Mouse (Mus musculus) neural tube, embryonic 15.5 days (tissue): ENCODE measurements at regions not wholly inside any gene's neighbourhood (a gene's known extent, or its start where the extent isn't known, plus 50 kb on each side); places are given as distances from the start of the nearest gene placed in this dataset.

ENCODE experiments used
- ATAC-seq: fragments of 200-750 bp; cut with Nextera tagmentation; 2 replicates; pipeline ENCODE4 v1.8.0; 2017; ENCODE audit warnings: mild to moderate bottlenecking, moderate TSS enrichment, moderate library complexity; ENCODE audit not compliant: low FRiP score
- H3K27ac ChIP-seq: fragments of 300-500 bp; sonication (generic); replicated peaks from 2 replicates; pipeline ENCODE4 v1.5.1; 2015; ENCODE audit warnings: mild to moderate bottlenecking, inconsistent platforms
- H3K27me3 ChIP-seq: fragments of 300-500 bp; sonication (generic); replicated peaks from 2 replicates; pipeline ENCODE4 v1.6.1; 2015; ENCODE audit warnings: inconsistent platforms
- H3K36me3 ChIP-seq: fragments of 300-500 bp; sonication (generic); 2 replicates; pipeline ENCODE4 v1.6.1; 2015; ENCODE audit warnings: inconsistent platforms
- H3K4me1 ChIP-seq: fragments of 300-500 bp; sonication (generic); 2 replicates; pipeline ENCODE4 v1.6.1; 2015; ENCODE audit warnings: inconsistent platforms
- H3K4me2 ChIP-seq: fragments of 300-500 bp; sonication (generic); 2 replicates; pipeline ENCODE4 v1.6.1; 2015; ENCODE audit warnings: inconsistent platforms, mild to moderate bottlenecking, moderate library complexity
- H3K4me3 ChIP-seq: fragments of 300-500 bp; sonication (generic); replicated peaks from 2 replicates; pipeline ENCODE4 v1.5.1; 2015; ENCODE audit warnings: mild to moderate bottlenecking, inconsistent platforms
- H3K9ac ChIP-seq: fragments of 300-500 bp; sonication (generic); replicated peaks from 2 replicates; pipeline ENCODE4 v1.6.1; 2015; ENCODE audit warnings: mild to moderate bottlenecking, inconsistent platforms
- H3K9me3 ChIP-seq: fragments of 300-500 bp; sonication (generic); replicated peaks from 2 replicates; pipeline ENCODE4 v1.6.1; 2016; ENCODE audit warnings: inconsistent platforms
- WGBS: fragments of 180-500 bp; shearing (Covaris S2); methylation state at CpG from one replicate; pipeline ENCODE4 v1.1.7; 2015; ENCODE audit warnings: mixed read lengths; 5-methylcytosine and 5-hydroxymethylcytosine counted together

DNA sequence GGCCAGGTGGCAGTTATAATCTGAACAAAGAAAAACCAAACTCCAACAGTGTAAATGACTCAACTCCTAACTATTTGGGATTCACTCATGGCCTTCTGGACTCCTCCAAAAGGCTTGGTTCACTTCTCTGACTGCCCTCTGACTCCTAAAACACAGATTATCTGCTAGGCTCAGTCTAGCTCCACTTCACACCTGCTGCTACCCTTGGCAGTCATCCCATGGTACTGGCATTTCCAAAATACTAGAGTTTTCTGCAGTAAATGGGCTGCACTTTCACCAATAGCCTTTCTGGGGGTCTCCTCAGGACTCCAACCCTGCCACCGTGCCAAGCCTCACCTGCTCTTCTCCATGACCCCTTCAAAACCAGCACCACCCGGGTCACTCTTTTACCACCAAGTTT lies 237.6 kb downstream of the Efnb2 start:
- Histone ChIP-seq H3K9me3 (no peaks in the 10 kb centered on the region), H3K27me3 (no peaks in the 10 kb centered on the region), H3K4me2 (no peak overlapping the region), H3K9ac (no peak overlapping the region), H3K27ac (no peak overlapping the region), H3K4me1 (no peaks in the 10 kb centered on the region), H3K36me3 (no peaks in the 10 kb centered on the region), H3K4me3 (no peak overlapping the region)
- no peak for ATAC-seq
- WGBS: 100% methylated on average over 2 of the region's 2 CpGs

DNA sequence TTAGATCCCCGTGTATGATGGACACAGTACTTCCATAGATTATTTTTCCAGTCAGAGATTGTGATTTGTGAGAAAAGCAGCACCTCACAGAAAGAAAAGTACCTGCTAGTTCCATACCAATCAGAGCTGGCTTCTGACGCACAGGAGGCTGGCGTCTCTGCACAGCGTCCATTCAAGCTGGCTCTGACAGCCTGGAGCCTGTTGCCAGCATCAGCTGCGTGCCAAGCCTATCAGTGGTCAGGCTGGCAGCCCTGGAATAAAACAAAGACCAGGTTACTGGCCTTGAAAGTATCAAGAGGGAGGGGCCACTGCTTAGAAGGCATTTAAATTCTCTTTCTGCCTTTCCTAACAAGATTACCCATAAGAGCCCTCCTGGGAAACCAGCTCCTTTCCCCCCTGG lies 239.3 kb downstream of the Efnb2 start:
- H3K27me3 ChIP-seq: no peaks in the 10 kb centered on the region
- WGBS: 80% methylated on average over 5 of the region's 5 CpGs
- H3K4me1 ChIP-seq: no peaks in the 10 kb centered on the region
- no peak overlapping the region for H3K4me3 ChIP-seq
- H3K36me3 ChIP-seq: no peaks in the 10 kb centered on the region
- no peak overlapping the region for H3K27ac ChIP-seq
- H3K4me2 ChIP-seq: no peak overlapping the region
- H3K9me3 ChIP-seq: no peaks in the 10 kb centered on the region
- no peak for ATAC-seq
- H3K9ac ChIP-seq: no peak overlapping the region

DNA sequence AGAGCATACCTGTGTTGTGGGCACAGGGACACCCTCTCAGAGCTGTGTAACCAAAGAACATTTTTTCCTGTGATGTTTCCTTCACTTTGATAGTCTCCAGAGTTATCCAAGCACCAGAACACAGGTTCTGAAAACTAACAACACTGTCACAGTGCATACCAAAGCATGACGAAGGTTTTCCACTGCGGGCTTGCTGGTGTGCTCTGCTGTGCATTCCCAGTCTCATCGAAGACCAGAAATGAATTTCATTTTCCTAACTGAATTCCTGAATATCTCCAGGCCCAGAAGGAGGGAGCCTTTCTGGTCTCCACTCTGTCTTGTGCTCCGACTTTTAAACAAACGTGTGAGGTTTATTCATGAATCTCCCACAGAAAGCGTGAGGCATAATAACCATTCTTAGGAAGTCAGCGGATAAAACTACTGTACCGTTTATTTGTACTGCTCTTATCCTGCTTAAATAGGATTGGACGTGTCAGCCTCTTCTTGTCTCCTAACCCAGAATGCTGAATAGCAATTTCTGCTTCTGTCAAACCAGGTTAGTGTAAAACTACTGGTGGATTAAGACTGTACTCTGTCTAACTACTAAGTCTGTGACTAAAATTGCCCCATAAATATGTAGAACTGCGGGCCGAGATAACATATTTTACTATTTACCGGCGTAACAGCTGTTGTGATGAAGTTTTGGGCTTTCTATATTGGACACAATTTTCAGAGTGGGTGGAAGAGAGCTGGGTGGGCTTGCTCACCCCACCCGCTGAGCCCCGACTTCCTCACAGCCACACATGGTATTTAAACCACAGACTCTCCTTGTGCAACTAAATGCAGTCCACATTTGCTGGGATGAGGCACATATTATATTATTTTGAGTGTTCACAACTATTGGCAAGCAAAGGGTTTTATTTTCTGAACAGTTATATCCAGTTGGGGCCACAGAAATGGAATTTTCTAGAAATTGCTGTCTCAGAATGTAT lies 241.4 kb downstream of the Efnb2 start:
- H3K9me3 ChIP-seq: no peaks in the 10 kb centered on the region
- no peak overlapping the region for H3K4me3 ChIP-seq
- H3K27ac ChIP-seq: no peak overlapping the region
- no peaks in the 10 kb centered on the region for H3K36me3 ChIP-seq
- no peaks in the 10 kb centered on the region for H3K27me3 ChIP-seq
- ATAC-seq: no peak
- no peak overlapping the region for H3K9ac ChIP-seq
- no peak overlapping the region for H3K4me2 ChIP-seq
- H3K4me1 ChIP-seq: no peaks in the 10 kb centered on the region
- WGBS: 73% methylated on average over 15 of the region's 15 CpGs

DNA sequence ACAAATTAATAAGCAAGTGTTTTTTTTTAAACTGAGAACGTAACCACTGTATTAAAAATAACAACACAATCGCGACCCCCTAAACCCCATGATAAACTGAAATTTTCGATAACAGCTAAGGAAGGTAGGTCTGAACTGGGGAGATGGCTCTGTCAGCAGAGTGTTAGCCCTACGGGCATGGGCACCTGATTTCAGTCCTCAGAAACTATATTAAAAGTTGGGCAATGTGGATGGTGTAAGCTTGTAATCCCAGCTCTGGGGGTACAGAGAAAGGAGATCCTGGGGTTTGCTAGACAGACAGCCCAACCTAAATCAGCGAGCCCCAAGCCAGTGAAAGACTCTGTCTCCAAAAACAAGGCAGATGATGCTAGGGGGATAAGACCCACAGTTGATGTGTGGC lies 242.1 kb downstream of the Efnb2 start:
- Histone ChIP-seq H3K4me1 (no peaks in the 10 kb centered on the region), H3K27me3 (no peaks in the 10 kb centered on the region), H3K36me3 (no peaks in the 10 kb centered on the region), H3K9me3 (no peaks in the 10 kb centered on the region), H3K4me3 (no peak overlapping the region), H3K4me2 (no peak overlapping the region), H3K27ac (no peak overlapping the region), H3K9ac (no peak overlapping the region)
- ATAC-seq: no peak
- 95% methylated on average over 6 of the region's 6 CpGs for WGBS

DNA sequence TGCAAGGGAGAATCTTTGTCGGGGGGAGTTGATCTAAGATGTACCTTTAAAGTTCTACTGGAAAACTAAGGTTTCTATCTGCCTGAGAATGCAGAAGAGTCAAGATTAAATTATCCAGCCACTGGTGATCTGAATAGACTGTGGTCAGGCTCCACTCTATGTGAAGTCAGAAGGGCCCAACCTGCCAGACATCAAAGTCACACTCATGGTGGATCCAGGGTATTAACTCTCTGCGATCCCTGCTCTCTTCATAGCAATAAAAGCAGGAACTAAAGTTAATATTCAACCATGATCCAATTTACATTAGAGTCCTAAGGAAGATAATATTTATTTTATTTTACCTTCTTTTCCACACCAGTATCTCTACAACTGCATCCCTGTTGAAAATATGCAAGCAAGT lies 242.5 kb downstream of the Efnb2 start:
- H3K27me3 ChIP-seq: no peaks in the 10 kb centered on the region
- no peaks in the 10 kb centered on the region for H3K4me1 ChIP-seq
- 94% methylated on average over 2 of the region's 2 CpGs for WGBS
- ATAC-seq: no peak
- no peaks in the 10 kb centered on the region for H3K36me3 ChIP-seq
- H3K27ac ChIP-seq: no peak overlapping the region
- no peaks in the 10 kb centered on the region for H3K9me3 ChIP-seq
- no peak overlapping the region for H3K4me2 ChIP-seq
- H3K9ac ChIP-seq: no peak overlapping the region
- H3K4me3 ChIP-seq: no peak overlapping the region

DNA sequence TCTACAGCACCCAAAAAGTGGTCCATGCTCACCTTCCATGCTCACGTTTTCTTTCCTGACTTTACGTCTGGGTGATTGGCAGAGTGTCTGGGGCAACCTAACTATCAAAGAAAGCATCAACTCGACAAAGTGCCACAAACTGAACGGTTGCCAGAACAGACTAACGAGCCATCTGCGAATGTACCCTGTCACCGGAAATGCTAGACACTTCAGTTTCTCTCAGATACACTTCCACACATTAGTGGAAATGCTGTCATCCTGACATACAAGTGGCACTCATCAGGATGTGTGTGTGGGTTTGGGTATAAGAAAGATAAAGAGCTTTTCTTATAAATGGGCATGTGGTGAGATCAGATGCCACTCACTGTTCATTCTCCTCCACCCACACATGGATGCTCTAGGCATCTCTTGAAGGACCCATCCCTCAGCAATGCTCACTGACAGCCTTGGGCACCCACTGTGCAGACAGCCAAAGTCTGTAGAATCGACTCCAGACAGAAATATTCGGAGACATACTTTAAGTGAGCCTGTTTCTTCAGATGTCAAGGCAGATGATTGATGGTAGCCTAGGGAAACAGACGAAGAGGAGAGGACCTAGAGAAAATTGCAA lies 244.8 kb downstream of the Efnb2 start:
- no peak for ATAC-seq
- Histone ChIP-seq H3K36me3 (no peaks in the 10 kb centered on the region), H3K27me3 (no peaks in the 10 kb centered on the region), H3K9ac (no peak overlapping the region), H3K9me3 (no peaks in the 10 kb centered on the region), H3K4me1 (no peaks in the 10 kb centered on the region), H3K4me2 (no peak overlapping the region), H3K27ac (no peak overlapping the region), H3K4me3 (no peak overlapping the region)
- WGBS: 81% methylated on average over 10 of the region's 10 CpGs

DNA sequence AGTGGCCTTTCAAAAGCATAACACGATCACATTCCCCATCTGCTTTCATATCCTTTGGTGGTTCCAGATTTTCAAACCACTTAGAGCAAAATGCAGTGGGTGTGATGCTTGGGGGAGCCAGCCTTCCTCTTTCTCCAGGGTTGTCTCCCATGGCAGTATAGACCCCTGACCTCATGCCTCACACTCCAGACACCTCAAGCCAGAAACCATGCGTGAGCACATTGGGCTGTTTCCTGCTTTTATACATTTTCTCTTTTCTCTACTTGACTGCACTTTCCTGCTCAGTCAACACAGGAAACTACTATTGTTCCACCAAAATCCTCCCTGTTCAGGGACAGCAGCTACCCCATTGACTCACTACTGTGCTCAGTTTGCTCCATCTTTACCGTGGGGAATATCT lies 253.7 kb downstream of the Efnb2 start:
- Histone ChIP-seq H3K36me3 (no peaks in the 10 kb centered on the region), H3K9ac (no peak overlapping the region), H3K4me1 (no peaks in the 10 kb centered on the region), H3K4me3 (no peak overlapping the region), H3K27me3 (no peaks in the 10 kb centered on the region), H3K9me3 (peaks cover 3% of the 10 kb centered on the region; the same call in 1 of the 2 replicates), H3K27ac (no peak overlapping the region), H3K4me2 (no peak overlapping the region)
- WGBS: 91% methylated on average over 3 of the region's 3 CpGs
- ATAC-seq: no peak

DNA sequence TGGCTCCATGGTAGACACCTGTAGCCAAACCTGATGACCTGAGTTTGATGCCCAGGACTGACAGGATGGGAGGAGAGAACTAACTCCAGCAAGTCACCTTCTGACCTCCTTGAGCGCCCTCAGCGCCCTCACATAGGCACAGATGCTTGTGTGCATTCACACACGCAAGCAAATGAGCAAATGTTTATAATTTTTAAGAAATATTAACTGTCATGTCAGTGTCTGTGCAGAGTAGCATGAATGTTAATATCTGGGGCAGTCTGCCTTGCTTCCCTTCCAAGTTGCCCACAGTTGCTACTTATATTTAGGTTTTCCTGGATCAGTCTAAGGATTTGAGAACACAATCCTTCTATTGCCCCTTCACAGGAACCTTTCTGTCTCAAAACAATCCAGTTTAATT lies 257.6 kb downstream of the Efnb2 start:
- H3K36me3 ChIP-seq: no peaks in the 10 kb centered on the region
- H3K27ac ChIP-seq: no peak overlapping the region
- no peaks in the 10 kb centered on the region for H3K4me1 ChIP-seq
- H3K27me3 ChIP-seq: no peaks in the 10 kb centered on the region
- no peak for ATAC-seq
- H3K9ac ChIP-seq: no peak overlapping the region
- WGBS: 89% methylated on average over 3 of the region's 3 CpGs
- no peak overlapping the region for H3K4me2 ChIP-seq
- no peak overlapping the region for H3K4me3 ChIP-seq
- no peaks in the 10 kb centered on the region for H3K9me3 ChIP-seq

DNA sequence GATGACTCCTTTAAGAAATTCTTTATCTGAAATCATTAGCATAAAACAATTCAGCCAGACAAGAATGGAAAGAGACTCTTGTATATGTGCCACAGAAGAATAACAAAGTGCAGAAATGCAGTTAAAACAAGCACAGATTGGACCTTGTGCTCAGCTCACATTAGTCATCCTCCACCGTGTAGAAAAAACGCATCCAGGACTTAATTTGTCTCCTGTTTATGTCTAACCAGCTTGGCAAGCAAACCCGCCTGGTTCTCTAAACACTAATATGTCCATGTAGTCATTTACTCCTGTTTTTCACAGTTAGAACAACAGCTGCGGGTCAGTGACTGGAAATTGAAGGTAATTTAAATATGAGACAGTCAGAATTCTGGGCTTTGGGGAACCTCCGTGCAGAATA lies 268.7 kb downstream of the Efnb2 start:
- no peaks in the 10 kb centered on the region for H3K27me3 ChIP-seq
- H3K4me1 ChIP-seq: no peaks in the 10 kb centered on the region
- H3K4me2 ChIP-seq: no peak overlapping the region
- no peak for ATAC-seq
- H3K9ac ChIP-seq: no peak overlapping the region
- 59% methylated on average over 5 of the region's 5 CpGs for WGBS
- H3K9me3 ChIP-seq: no peaks in the 10 kb centered on the region
- H3K36me3 ChIP-seq: no peaks in the 10 kb centered on the region
- no peak overlapping the region for H3K4me3 ChIP-seq
- no peak overlapping the region for H3K27ac ChIP-seq

DNA sequence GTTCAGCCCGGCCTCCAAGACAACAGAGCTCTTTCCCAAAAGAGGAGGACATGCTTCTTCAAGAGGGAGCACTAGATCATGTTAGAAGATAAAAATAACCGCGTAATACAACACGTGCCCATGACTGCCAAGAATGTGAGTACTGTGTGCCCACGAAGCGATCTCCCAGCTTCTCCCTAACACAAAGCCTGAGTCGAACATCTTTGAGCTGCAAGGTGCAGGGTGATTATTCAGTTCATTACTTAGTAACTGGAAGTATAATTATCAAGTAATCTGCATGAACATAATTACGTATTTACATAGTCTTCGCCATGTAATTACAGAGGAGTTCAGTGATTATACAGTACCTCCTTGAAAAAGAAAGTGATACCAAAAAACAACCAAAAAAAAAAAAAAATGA lies 269.7 kb downstream of the Efnb2 start:
- H3K4me3 ChIP-seq: no peak overlapping the region
- no peak overlapping the region for H3K4me2 ChIP-seq
- no peaks in the 10 kb centered on the region for H3K9me3 ChIP-seq
- no peak overlapping the region for H3K9ac ChIP-seq
- H3K27ac ChIP-seq: no peak overlapping the region
- ATAC-seq: no peak
- no peaks in the 10 kb centered on the region for H3K4me1 ChIP-seq
- no peaks in the 10 kb centered on the region for H3K36me3 ChIP-seq
- WGBS: 82% methylated on average over 9 of the region's 9 CpGs
- H3K27me3 ChIP-seq: no peaks in the 10 kb centered on the region

DNA sequence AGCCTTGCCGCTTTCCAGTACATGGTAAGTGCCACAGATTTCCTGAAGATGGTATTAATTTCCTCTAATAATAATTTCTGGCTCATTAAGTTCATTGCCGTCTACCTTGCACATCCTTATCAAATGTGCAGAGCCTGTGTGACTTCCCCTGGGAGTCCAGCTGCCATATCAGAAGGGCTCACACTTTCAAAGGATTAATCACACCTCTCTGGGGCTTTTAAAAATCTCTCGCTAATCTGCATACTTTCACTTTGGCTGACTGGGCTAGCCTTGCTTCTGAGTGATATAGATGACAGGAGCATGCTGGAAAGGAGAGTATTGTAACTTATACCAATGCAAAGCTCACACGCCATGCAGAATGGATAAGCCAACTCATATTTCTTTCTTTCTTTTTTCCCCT lies 282.8 kb downstream of the Efnb2 start:
- no peaks in the 10 kb centered on the region for H3K4me1 ChIP-seq
- 48% methylated on average over 4 of the region's 4 CpGs for WGBS

DNA sequence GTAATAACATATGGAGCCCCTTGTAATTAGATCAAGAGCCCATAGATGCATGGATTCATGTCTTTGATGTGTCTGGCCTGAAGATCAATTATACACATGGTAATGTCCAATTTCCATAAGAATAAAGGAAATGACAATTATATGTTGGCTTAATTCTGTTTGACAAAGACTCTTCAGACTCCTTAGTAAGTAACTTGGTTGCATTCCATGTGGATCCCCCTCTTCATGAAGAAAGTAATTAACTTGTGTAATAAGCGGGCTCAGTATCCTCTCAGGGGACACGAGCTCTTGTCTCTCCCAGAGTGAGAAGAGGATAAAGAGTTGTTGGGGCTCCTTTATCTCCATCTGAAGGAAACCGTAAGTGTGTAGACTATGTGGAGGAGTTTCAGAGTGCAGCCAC lies 284.3 kb downstream of the Efnb2 start:
- Histone ChIP-seq H3K36me3 (no peaks in the 10 kb centered on the region), H3K27me3 (no peaks in the 10 kb centered on the region), H3K4me3 (no peak overlapping the region), H3K4me1 (no peaks in the 10 kb centered on the region), H3K9ac (no peak overlapping the region), H3K9me3 (no peaks in the 10 kb centered on the region), H3K27ac (no peak overlapping the region), H3K4me2 (no peak overlapping the region)
- 79% methylated on average over 3 of the region's 3 CpGs for WGBS
- no peak for ATAC-seq

More for the DNA sequence above, 282.8 kb downstream of the Efnb2 start:
- H3K36me3 ChIP-seq: no peaks in the 10 kb centered on the region
- H3K9me3 ChIP-seq: no peaks in the 10 kb centered on the region
- no peak overlapping the region for H3K4me3 ChIP-seq
- no peak for ATAC-seq
- no peaks in the 10 kb centered on the region for H3K27me3 ChIP-seq
- no peak overlapping the region for H3K27ac ChIP-seq
- no peak overlapping the region for H3K9ac ChIP-seq
- no peak overlapping the region for H3K4me2 ChIP-seq
